Mouse (Mus musculus) E14TG2a.4 (cell line): ENCODE results near the gene Shkbp1.

ENCODE experiments used
- CTCF ChIP-seq: conservative IDR thresholded peaks from 2 replicates; pipeline ENCODE4 v1.5.1; 2014; ENCODE audit warnings: low read length
- NANOG ChIP-seq: IDR thresholded peaks from 2 replicates; pipeline ENCODE4 v1.6.1; 2014; ENCODE audit warnings: borderline replicate concordance, low read length, mixed read lengths
- POU5F1 ChIP-seq: IDR thresholded peaks from 2 replicates; pipeline ENCODE4 v1.6.1; 2014; ENCODE audit warnings: low read length, borderline replicate concordance

GRCm38 (mm10) chr7:27311651-27312284, 44.1 kb downstream of the Shkbp1 start:
- no peak for TF ChIP-seq CTCF
- TF ChIP-seq NANOG: no peak
- no peak for TF ChIP-seq POU5F1
